Mouse (Mus musculus) E14TG2a.4 (cell line): ENCODE results near the gene Swi5.

Experiments used
- CTCF ChIP-seq: conservative IDR thresholded peaks from 2 replicates; pipeline ENCODE4 v1.5.1; 2014; ENCODE audit warnings: low read length
- NANOG ChIP-seq: IDR thresholded peaks from 2 replicates; pipeline ENCODE4 v1.6.1; 2014; ENCODE audit warnings: borderline replicate concordance, low read length, mixed read lengths
- POU5F1 ChIP-seq: IDR thresholded peaks from 2 replicates; pipeline ENCODE4 v1.6.1; 2014; ENCODE audit warnings: low read length, borderline replicate concordance

- no peak for TF ChIP-seq CTCF
- no peak for TF ChIP-seq NANOG
- TF ChIP-seq POU5F1: no peak
Measured at GRCm38 (mm10) chr2:32294348-32294747, 6.5 kb upstream of the Swi5 start.
